Mouse (Mus musculus) forebrain, embryonic 10.5 days (tissue): ENCODE measurements at regions not wholly inside any gene's neighbourhood (a gene's known extent, or its start where the extent isn't known, plus 50 kb on each side); places are given as distances from the start of the nearest gene placed in this dataset.

ENCODE experiments used
- DNase-seq: peaks from one replicate; pipeline ENCODE4 v3.0.0-alpha.2; 2017; ENCODE audit warnings: low spot score; ENCODE audit errors: extremely low spot score
- H3K27ac ChIP-seq: fragments of 300-500 bp; sonication (generic); 2 replicates; pipeline ENCODE4 v1.5.1; 2016; ENCODE audit warnings: mild to moderate bottlenecking
- H3K27me3 ChIP-seq: fragments of 300-500 bp; sonication (generic); 2 replicates; pipeline ENCODE4 v1.6.1; 2016; ENCODE audit warnings: mild to moderate bottlenecking; ENCODE audit not compliant: poor library complexity, severe bottlenecking
- H3K36me3 ChIP-seq: fragments of 300-500 bp; sonication (generic); replicated peaks from 2 replicates; pipeline ENCODE4 v1.6.1; 2016; ENCODE audit warnings: mild to moderate bottlenecking, moderate library complexity
- H3K4me1 ChIP-seq: fragments of 300-500 bp; sonication (generic); 2 replicates; pipeline ENCODE4 v1.6.1; 2016
- H3K4me3 ChIP-seq: fragments of 300-500 bp; sonication (generic); 2 replicates; pipeline ENCODE4 v1.5.1; 2016; ENCODE audit warnings: mild to moderate bottlenecking, moderate library complexity
- H3K9me3 ChIP-seq: fragments of 300-500 bp; sonication (generic); 2 replicates; pipeline ENCODE4 v1.6.1; 2016; ENCODE audit warnings: mild to moderate bottlenecking, moderate library complexity
- WGBS: fragments of 180-500 bp; shearing (Covaris S2); methylation state at CpG from one replicate; pipeline ENCODE4 v1.1.7; 2016; 5-methylcytosine and 5-hydroxymethylcytosine counted together

DNA sequence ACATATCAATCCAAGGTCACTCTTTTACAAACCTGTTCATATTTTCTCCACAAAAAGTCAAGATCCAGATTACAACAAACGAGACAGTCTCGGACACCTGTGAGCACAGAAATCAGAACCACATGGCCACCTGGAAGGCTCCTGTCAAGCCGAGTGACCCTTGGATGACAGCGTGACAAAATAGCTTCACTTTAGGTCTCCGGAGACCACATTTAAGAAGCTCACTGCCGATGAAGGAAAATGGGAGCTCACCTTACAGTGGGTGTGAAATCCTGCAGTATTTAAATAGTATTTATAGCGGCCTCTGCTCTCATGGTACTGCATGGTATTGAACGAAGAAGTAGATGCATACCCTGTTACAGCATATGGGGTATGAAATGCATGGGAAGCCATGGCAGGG, 144.3 kb downstream of the Gm11011 start:
- Histone ChIP-seq H3K27ac (no peak overlapping the region), H3K36me3 (no peaks in the 10 kb centered on the region), H3K4me1 (peaks cover 11% of the 10 kb centered on the region; the same call in 1 of the 2 replicates), H3K27me3 (no peaks in the 10 kb centered on the region), H3K4me3 (no peak overlapping the region), H3K9me3 (no peaks in the 10 kb centered on the region)
- WGBS = 89% methylated on average over 8 of the region's 8 CpGs
- DNase-seq = no peak

DNA sequence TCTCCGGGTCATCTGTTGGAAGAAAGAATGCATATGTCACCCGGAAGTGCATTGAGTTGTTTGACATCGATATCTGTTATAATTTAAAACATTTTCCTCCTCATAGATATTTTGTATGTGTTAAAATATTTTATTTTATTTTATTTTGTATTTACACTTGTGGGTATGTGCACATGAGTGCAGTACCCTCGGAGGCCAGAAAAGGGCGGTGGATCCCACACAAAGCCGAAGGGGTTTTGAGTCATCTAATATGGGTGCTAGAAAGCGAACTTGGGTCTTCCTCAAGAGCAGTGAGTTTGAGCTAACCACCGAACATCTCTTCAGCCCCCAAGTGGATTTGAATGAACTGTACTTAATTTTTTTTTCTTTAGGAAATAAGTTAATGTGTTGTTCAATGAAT, 156.0 kb downstream of the Gm11011 start:
- no peaks in the 10 kb centered on the region for H3K4me1 ChIP-seq
- no peak for DNase-seq
- 95% methylated on average over 8 of the region's 8 CpGs for WGBS
- no peaks in the 10 kb centered on the region for H3K27me3 ChIP-seq
- no peak overlapping the region for H3K4me3 ChIP-seq
- no peaks in the 10 kb centered on the region for H3K36me3 ChIP-seq
- H3K27ac ChIP-seq = no peak overlapping the region
- no peaks in the 10 kb centered on the region; the same call in 1 of the 2 replicates for H3K9me3 ChIP-seq

DNA sequence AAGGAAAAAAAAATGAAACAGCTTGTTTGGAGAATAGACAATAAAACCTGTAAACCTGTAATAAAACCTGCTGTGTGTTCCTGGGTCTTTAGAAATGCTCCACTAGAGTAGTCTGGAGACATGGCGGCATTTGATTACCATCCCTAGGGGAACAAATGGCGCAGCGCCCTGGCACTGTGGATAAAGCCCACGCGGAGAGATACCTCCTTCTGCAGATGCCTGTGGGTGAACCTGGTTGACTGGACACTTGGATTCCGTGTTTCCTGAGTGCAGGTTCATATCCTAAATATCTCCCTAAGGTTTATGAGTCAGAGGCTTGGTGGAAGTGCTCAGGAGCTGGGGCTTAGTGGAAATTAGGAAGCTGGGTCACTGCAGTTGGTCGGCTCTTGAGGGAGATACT, 158.1 kb downstream of the Gm11011 start:
- Histone ChIP-seq H3K4me1 (peaks cover 3% of the 10 kb centered on the region; the same call in 1 of the 2 replicates), H3K9me3 (no peaks in the 10 kb centered on the region), H3K36me3 (no peaks in the 10 kb centered on the region), H3K4me3 (no peak overlapping the region), H3K27me3 (no peaks in the 10 kb centered on the region), H3K27ac (no peak overlapping the region)
- 91% methylated on average over 7 of the region's 7 CpGs for WGBS
- DNase-seq = no peak

DNA sequence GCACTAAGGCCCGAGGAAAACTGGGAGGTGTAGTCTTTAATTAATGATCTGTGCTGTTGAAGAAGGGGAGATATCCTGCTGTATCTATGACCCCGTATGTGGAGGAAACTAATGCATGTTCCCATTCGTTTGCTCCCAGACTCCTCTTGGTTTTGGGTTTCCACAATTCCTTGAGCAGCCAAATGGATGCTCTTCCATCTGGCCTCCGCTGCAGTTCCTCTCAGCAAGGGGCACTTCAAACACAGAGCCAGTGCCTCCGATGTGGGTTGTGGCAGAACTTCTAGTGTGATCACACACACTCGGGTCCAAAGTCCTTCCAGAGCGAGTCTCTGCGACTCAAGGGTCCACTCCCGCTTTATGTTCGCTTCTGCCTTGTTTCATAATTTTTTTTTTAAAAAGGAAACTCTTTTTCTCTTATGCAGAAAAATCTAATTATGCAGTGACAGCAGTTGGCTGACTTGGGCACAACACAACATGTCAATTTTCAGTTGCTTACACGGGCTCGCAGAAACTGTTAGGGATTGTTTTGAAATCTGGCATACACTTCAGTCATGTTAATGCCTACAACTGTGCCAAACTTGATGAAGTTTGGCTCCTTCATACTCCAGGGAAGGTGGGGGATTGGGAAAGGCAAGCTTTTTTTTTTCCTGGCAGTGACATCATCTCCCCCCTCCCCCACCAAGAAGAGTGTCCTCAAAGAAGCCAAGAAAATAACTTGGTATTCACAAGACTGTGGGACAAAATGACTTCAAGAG, 163.2 kb downstream of the Gm11011 start:
- Histone ChIP-seq H3K27me3 (no peaks in the 10 kb centered on the region), H3K36me3 (no peaks in the 10 kb centered on the region), H3K27ac (no peak overlapping the region), H3K9me3 (no peaks in the 10 kb centered on the region), H3K4me3 (no peak overlapping the region), H3K4me1 (peaks cover 3% of the 10 kb centered on the region; the same call in 1 of the 2 replicates)
- 89% methylated on average over 12 of the region's 12 CpGs for WGBS
- DNase-seq = no peak

DNA sequence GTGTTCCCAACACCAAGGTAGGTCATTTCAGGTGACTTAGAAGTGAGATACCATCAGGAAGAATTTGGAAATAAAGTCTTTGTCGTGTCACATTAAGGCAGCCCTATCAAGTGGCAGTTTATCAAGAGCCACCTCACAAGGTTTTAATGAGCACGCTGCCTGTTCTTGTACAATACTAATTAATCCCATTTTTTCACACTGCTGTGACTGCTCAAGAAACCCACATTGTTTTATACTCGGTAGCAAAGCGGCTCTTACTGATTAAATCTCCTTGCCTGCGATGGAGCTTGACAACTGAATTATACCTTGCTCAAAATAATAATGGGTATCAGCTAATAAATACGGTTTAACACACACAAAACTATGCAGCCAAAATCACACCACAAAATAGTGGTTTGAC, 175.2 kb downstream of the Gm11011 start:
- H3K4me3 ChIP-seq = no peak overlapping the region
- H3K4me1 ChIP-seq = peaks cover 17% of the 10 kb centered on the region
- H3K36me3 ChIP-seq = no peaks in the 10 kb centered on the region
- no peaks in the 10 kb centered on the region for H3K27me3 ChIP-seq
- DNase-seq = no peak
- H3K9me3 ChIP-seq = no peaks in the 10 kb centered on the region; the same call in 1 of the 2 replicates
- no peak overlapping the region for H3K27ac ChIP-seq
- 52% methylated on average over 6 of the region's 6 CpGs for WGBS

DNA sequence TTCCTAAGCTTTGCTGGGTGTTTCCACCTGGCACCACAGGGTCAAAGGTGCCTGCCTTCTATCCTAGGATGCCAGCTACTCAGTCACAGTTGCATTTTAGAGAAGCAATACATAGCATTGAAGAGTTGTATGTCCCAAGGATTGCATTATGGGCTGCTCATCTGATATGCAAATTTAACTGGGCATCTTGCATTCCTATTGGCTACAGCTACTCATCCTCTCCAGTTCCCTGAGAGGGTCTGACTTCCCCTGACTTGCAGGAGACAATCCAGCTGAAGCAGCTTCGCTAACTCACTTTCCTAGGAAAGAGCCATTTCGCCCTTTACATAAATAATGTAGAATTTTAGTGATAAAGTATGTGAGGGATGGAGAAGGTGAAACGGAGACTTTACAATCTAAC, 177.5 kb downstream of the Gm11011 start:
- peaks cover 28% of the 10 kb centered on the region for H3K4me1 ChIP-seq
- no peak for DNase-seq
- H3K9me3 ChIP-seq = no peaks in the 10 kb centered on the region; the same call in 1 of the 2 replicates
- H3K36me3 ChIP-seq = no peaks in the 10 kb centered on the region
- H3K4me3 ChIP-seq = no peak overlapping the region
- no peak overlapping the region for H3K27ac ChIP-seq
- WGBS = 64% methylated on average over 3 of the region's 3 CpGs
- H3K27me3 ChIP-seq = no peaks in the 10 kb centered on the region

DNA sequence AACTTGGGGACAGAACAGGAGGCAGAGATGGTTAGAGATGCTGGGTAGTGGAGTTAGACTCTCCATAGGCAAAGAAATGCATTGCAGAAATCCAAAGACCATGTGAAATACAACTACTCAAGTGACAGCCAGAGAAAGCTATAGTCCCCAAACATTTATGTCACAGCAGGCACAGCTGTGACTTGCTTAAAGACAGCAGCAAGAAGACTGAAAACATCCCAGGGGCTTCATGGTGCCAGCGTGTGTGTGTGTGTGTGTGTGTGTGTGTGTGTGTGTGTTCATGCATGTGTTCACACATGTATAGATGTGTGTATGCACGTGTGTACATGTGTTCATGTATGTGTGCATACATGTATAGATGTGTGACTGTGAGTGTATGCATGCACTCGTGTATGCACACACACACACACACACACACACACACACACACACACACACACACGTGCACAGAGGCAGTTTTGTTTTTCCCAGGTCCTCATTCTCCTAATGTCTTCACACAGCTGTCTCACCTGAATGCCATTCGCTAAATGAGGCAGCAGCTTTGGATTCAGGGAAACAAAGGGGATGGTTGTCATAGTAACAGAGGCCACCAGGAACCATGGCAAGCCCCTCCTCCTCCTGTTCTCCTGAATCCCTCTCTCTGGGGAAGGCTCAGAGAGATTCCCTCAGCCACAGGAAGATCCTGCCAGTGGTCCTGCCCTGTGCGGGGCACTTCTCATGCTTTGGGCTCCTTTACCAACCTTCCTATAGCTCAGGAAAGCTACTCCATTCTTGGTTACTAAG, 182.4 kb downstream of the Gm11011 start:
- H3K36me3 ChIP-seq = no peaks in the 10 kb centered on the region
- H3K4me3 ChIP-seq = no peak overlapping the region; the same call in 1 of the 2 replicates
- H3K27me3 ChIP-seq = no peaks in the 10 kb centered on the region
- WGBS = 18% methylated on average over 6 of the region's 6 CpGs
- peak overlapping the region; percentile 77 for H3K27ac ChIP-seq
- peak; percentile 74 for DNase-seq
- peaks cover 18% of the 10 kb centered on the region for H3K4me1 ChIP-seq
- no peaks in the 10 kb centered on the region for H3K9me3 ChIP-seq

DNA sequence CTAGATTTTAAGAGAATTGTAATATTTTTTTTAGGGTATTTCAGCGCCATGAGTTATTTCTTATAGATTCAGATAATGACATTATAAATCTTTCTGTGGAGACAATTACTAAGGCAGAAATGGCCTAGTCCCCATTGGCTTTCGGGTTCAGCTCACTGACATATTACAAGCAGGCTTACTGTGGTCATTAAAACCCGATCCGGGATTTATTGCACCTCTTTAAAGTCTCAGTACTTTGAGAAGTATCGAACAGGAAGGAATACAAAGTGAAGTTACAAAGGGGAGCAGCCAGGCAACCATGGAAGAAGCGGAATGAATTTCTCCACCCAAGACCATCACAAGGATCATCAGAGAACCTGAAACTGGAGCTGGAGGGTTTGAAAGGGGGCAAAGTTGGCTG, 189.8 kb downstream of the Gm11011 start:
- no peaks in the 10 kb centered on the region for H3K36me3 ChIP-seq
- WGBS = 86% methylated on average over 6 of the region's 6 CpGs
- no peaks in the 10 kb centered on the region for H3K9me3 ChIP-seq
- H3K4me3 ChIP-seq = no peak overlapping the region
- DNase-seq = no peak
- H3K27ac ChIP-seq = no peak overlapping the region
- H3K27me3 ChIP-seq = no peaks in the 10 kb centered on the region
- no peaks in the 10 kb centered on the region for H3K4me1 ChIP-seq

DNA sequence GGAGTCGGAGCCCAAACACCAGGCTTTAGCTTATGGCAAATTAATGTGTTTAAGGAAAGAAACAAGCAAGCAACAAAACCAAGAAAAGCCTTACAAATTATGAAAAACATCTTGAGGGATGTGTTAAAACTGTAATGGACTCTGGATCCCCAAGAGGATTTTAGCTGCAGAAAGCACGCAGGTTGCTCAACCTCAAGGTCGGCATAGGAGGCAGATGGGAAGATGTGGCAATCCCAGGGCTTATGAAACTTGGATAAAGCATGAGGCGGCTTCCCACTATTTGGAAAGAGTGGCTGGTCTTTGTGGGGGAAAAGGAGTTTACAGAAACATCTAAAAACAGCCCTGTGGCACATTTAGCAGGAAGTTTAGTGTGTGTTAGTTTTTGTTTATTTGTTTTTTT, 190.5 kb downstream of the Gm11011 start:
- 89% methylated on average over 4 of the region's 4 CpGs for WGBS
- no peaks in the 10 kb centered on the region for H3K27me3 ChIP-seq
- H3K36me3 ChIP-seq = no peaks in the 10 kb centered on the region
- DNase-seq = no peak
- H3K4me3 ChIP-seq = no peak overlapping the region
- no peak overlapping the region for H3K27ac ChIP-seq
- no peaks in the 10 kb centered on the region for H3K4me1 ChIP-seq
- no peaks in the 10 kb centered on the region for H3K9me3 ChIP-seq

DNA sequence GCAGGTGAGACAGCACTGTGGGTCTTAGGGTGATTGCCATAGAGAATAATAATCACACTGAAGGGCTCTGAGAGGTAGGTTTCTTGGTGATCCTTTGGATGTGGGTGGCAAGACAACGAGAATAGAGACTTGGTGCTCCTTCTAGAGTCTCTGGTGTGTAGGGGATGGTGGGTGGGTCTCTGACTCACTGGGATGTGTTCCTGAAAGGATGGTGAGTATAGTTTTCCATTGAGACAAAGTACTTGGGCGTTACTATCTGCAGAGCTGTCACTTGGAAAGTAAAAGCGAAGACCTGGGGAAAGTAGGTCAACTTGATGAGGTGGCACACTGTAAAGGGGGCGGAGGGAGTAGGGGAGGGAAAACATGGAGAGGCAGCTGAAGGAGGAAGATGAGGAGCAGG, 191.3 kb downstream of the Gm11011 start:
- no peaks in the 10 kb centered on the region for H3K4me1 ChIP-seq
- H3K4me3 ChIP-seq = no peak overlapping the region
- no peaks in the 10 kb centered on the region for H3K9me3 ChIP-seq
- no peaks in the 10 kb centered on the region for H3K27me3 ChIP-seq
- H3K27ac ChIP-seq = no peak overlapping the region
- no peaks in the 10 kb centered on the region for H3K36me3 ChIP-seq
- no peak for DNase-seq
- 91% methylated on average over 4 of the region's 4 CpGs for WGBS

DNA sequence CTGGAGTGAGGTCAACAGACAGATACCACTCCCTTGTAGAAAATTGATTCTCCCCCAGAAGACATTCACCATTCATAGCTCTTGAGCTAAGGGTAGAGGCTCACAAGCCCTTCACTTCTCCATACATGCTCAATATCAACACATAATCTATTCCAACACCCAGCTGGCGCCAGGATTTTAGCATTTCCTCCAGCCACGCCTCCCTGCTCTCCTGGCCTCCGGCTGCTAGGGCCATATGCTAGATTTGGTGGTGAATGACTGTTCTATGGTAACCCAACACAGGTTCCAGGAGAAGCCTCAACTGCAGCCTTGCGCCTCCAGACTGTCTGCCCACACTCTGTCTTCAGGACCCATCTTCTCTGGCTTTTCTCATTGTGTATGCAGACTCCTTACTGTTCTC, 197.9 kb downstream of the Gm11011 start:
- 90% methylated on average over 4 of the region's 4 CpGs for WGBS
- H3K27ac ChIP-seq = no peak overlapping the region
- H3K36me3 ChIP-seq = no peaks in the 10 kb centered on the region

DNA sequence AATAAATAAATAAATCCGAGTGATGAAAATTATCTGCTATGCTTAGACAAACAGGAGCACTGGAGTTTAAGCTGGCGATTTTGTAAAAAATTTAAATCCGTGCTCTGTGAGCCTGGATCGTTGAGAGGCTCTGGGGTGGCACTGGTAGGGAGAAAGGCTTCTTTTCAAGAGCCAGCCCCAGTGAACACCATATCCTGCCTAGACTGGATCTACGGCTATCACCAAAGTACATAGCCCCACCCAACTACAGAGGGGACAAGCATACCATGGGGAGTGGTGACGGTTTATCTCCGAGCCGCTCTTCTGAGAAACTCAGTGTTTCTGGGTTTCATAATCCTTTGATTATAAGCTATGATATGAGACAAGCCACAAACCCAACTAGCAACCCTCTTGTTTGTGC, 199.0 kb downstream of the Gm11011 start:
- H3K9me3 ChIP-seq = no peaks in the 10 kb centered on the region
- H3K27ac ChIP-seq = no peak overlapping the region
- DNase-seq = no peak
- peaks cover 8% of the 10 kb centered on the region for H3K4me1 ChIP-seq
- 83% methylated on average over 8 of the region's 8 CpGs for WGBS
- H3K27me3 ChIP-seq = no peaks in the 10 kb centered on the region
- H3K36me3 ChIP-seq = no peaks in the 10 kb centered on the region
- no peak overlapping the region for H3K4me3 ChIP-seq

More for the DNA sequence above, 197.9 kb downstream of the Gm11011 start:
- no peak overlapping the region for H3K4me3 ChIP-seq
- no peaks in the 10 kb centered on the region for H3K27me3 ChIP-seq
- DNase-seq = no peak
- peaks cover 8% of the 10 kb centered on the region for H3K4me1 ChIP-seq
- no peaks in the 10 kb centered on the region for H3K9me3 ChIP-seq
